Mouse (Mus musculus) B cell, adult (primary cell): ENCODE data around the gene Slc5a10. TPM values are rescaled to one million over a fixed set of nuclear protein-coding genes. Genes with fewer than 3 reads are reported as not detected.

ENCODE experiments used
- total RNA-seq: library from RNA; stranded (reverse); gene quantifications from 4 replicates; pipeline ENCODE4 v1.2.4, GENCODE M21; 2023; ENCODE audit not compliant: inconsistent age

Gene Slc5a10
- total RNA-seq, result 0.27 TPM in 1 of 4 replicates, not detected in the others

GRCm38 (mm10) chr11:61720636-61721035 lies at the start of gene Slc5a10:
TSS of gene Slc5a10 (minus strand) at chr11:61720826.

GRCm38 (mm10) chr11:61761584-61762407 lies 41.2 kb upstream of the Slc5a10 start, which contains the start of gene Prpsap2:
TSS of gene Prpsap2 (minus strand) at chr11:61762088.

GRCm38 (mm10) chr11:61683907-61684731 lies 36.5 kb downstream of the Slc5a10 start, which contains the start of gene Fam83g:
TSS of gene Fam83g (plus strand) at chr11:61684091.

GRCm38 (mm10) chr11:61652686-61653447 lies 67.8 kb downstream of the Slc5a10 start, which contains the start of gene Grap:
TSS of gene Grap (plus strand) at chr11:61653265.

Other genes with a start within 250 kb of the Slc5a10 start
- gene Mfap4, start 235.4 kb downstream of the Slc5a10 start, total RNA-seq, result not detected in 4 replicates
- gene Mapk7, start 226.4 kb downstream of the Slc5a10 start, total RNA-seq, result 23.1 to 26.2 TPM (median 25.5 TPM) in 4 replicates
- gene B9d1, start 215.7 kb downstream of the Slc5a10 start, total RNA-seq, result 0.93 to 1.6 TPM in 2 of 4 replicates, not detected in the others
- 3.2 to 8.6 TPM (median 5.8 TPM) in 4 replicates for gene Epn2, start 141.1 kb downstream of the Slc5a10 start, total RNA-seq
- gene Grap, start 67.6 kb downstream of the Slc5a10 start, total RNA-seq, result 246 to 292 TPM (median 254 TPM) in 4 replicates
- gene Fam83g, start 36.7 kb downstream of the Slc5a10 start, total RNA-seq, result 4.4 to 6.0 TPM (median 4.9 TPM) in 4 replicates
- gene Prpsap2, start 41.3 kb upstream of the Slc5a10 start, total RNA-seq, result 49.2 to 57.1 TPM (median 55.0 TPM) in 4 replicates
- 27.3 to 34.0 TPM (median 32.5 TPM) in 4 replicates for gene Ulk2, start 134.2 kb upstream of the Slc5a10 start, total RNA-seq
- 49.6 to 57.4 TPM (median 51.8 TPM) in 4 replicates for gene Akap10, start 209.4 kb upstream of the Slc5a10 start, total RNA-seq
- 0.32 to 0.93 TPM (median 0.77 TPM) in 4 replicates for gene Specc1, start 235.9 kb upstream of the Slc5a10 start, total RNA-seq